Mouse (Mus musculus): ENCODE data around the gene Mb. TPM values are rescaled to one million over a fixed set of nuclear protein-coding genes. Genes with fewer than 3 reads are reported as not detected.
A peak's percentile ranks its signal among the peaks of the same experiment; 100 is the strongest.

Gene Mb
- polyA plus RNA-seq, 1 experiment from 2014 or later: 0.49 TPM

- ATAC-seq (replicated peaks; ENCODE audit: insufficient number of reproducible peaks, low FRiP score, low TSS enrichment, low read depth) (0 out of 2 replicates have a peak, but pooled peaks have one; percentile 50), DNase-seq (ENCODE audit: low spot score) (peak; percentile 67)
- 5% methylated on average over 21 of the region's 21 CpGs for WGBS
- H3K27ac ChIP-seq (replicated peaks; ENCODE audit: low read depth, low read length): no peak overlapping the region
- no peaks in the 10 kb centered on the region for H3K36me3 ChIP-seq (replicated peaks; ENCODE audit: control insufficient read depth, insufficient read depth, low read depth, low read length)
- H3K4me3 ChIP-seq (ENCODE audit: low read depth, low read length): peak overlapping the region; percentile 42
- peak overlapping the region; percentile 69 for H3K4me2 ChIP-seq (ENCODE audit: low read depth, low read length)
- H3K4me1 ChIP-seq (ENCODE audit: control insufficient read depth, insufficient read depth, low read length): peaks cover 2% of the 10 kb centered on the region; the same call in 1 of the 2 replicates
- no peaks in the 10 kb centered on the region for H3K9me3 ChIP-seq (replicated peaks; ENCODE audit: control insufficient read depth, low read length)
- peak overlapping the region; percentile 47 for H3K9ac ChIP-seq (replicated peaks; ENCODE audit: low read length)
- H3K27me3 ChIP-seq (ENCODE audit: control insufficient read depth, insufficient read depth, low read length): no peaks in the 10 kb centered on the region
These were observed 62.9 kb downstream of the Mb start for GRCm38 (mm10) chr15:76987542-76988094.

GRCm38 (mm10) chr15:76987137-76987536, 63.3 kb downstream of the Mb start:
- no peaks in the 10 kb centered on the region for H3K9me3 ChIP-seq (replicated peaks; ENCODE audit: control insufficient read depth, low read length)
- H3K9ac ChIP-seq (replicated peaks; ENCODE audit: low read length): peak overlapping the region; percentile 47
- no peak overlapping the region for H3K27ac ChIP-seq (replicated peaks; ENCODE audit: low read depth, low read length)
- H3K4me2 ChIP-seq (ENCODE audit: low read depth, low read length): peak overlapping the region; percentile 69
- peak overlapping the region; percentile 42 for H3K4me3 ChIP-seq (ENCODE audit: low read depth, low read length)
- WGBS: 12% methylated on average over 11 of the region's 11 CpGs
- DNase-seq (ENCODE audit: low spot score): no peak
- peaks cover 2% of the 10 kb centered on the region; the same call in 1 of the 2 replicates for H3K4me1 ChIP-seq (ENCODE audit: control insufficient read depth, insufficient read depth, low read length)
- no peaks in the 10 kb centered on the region for H3K27me3 ChIP-seq (ENCODE audit: control insufficient read depth, insufficient read depth, low read length)
- H3K36me3 ChIP-seq (replicated peaks; ENCODE audit: control insufficient read depth, insufficient read depth, low read depth, low read length): no peaks in the 10 kb centered on the region
- no peak for ATAC-seq (replicated peaks; ENCODE audit: insufficient number of reproducible peaks, low FRiP score, low TSS enrichment, low read depth)

GRCm38 (mm10) chr15:76982745-76983144, 67.7 kb downstream of the Mb start:
- WGBS: 49% methylated on average over 3 of the region's 3 CpGs
- no peak overlapping the region for H3K4me2 ChIP-seq (ENCODE audit: low read depth, low read length)
- no peaks in the 10 kb centered on the region for H3K27me3 ChIP-seq (ENCODE audit: control insufficient read depth, insufficient read depth, low read length)
- H3K9me3 ChIP-seq (replicated peaks; ENCODE audit: control insufficient read depth, low read length): no peaks in the 10 kb centered on the region
- H3K27ac ChIP-seq (replicated peaks; ENCODE audit: low read depth, low read length): no peak overlapping the region
- peaks cover 2% of the 10 kb centered on the region; the same call in 1 of the 2 replicates for H3K4me1 ChIP-seq (ENCODE audit: control insufficient read depth, insufficient read depth, low read length)
- H3K9ac ChIP-seq (replicated peaks; ENCODE audit: low read length): no peak overlapping the region
- no peaks in the 10 kb centered on the region for H3K36me3 ChIP-seq (replicated peaks; ENCODE audit: control insufficient read depth, insufficient read depth, low read depth, low read length)
- DNase-seq (ENCODE audit: low spot score): peak; percentile 71
- no peak overlapping the region for H3K4me3 ChIP-seq (ENCODE audit: low read depth, low read length)
- no peak for ATAC-seq (replicated peaks; ENCODE audit: insufficient number of reproducible peaks, low FRiP score, low TSS enrichment, low read depth)

GRCm38 (mm10) chr15:76979799-76980198, 70.7 kb downstream of the Mb start:
- no peak for ATAC-seq (replicated peaks; ENCODE audit: insufficient number of reproducible peaks, low FRiP score, low TSS enrichment, low read depth)
- Histone ChIP-seq H3K4me1 (ENCODE audit: control insufficient read depth, insufficient read depth, low read length) (no peaks in the 10 kb centered on the region), H3K9me3 (replicated peaks; ENCODE audit: control insufficient read depth, low read length) (no peaks in the 10 kb centered on the region), H3K27ac (replicated peaks; ENCODE audit: low read depth, low read length) (no peak overlapping the region), H3K4me2 (ENCODE audit: low read depth, low read length) (no peak overlapping the region), H3K36me3 (replicated peaks; ENCODE audit: control insufficient read depth, insufficient read depth, low read depth, low read length) (no peaks in the 10 kb centered on the region), H3K4me3 (ENCODE audit: low read depth, low read length) (no peak overlapping the region), H3K27me3 (ENCODE audit: control insufficient read depth, insufficient read depth, low read length) (no peaks in the 10 kb centered on the region), H3K9ac (replicated peaks; ENCODE audit: low read length) (no peak overlapping the region)
- 77% methylated on average over 4 of the region's 4 CpGs for WGBS
- no peak for DNase-seq (ENCODE audit: low spot score)

- Histone ChIP-seq H3K4me3 (ENCODE audit: low read depth, low read length) (no peak overlapping the region), H3K4me2 (ENCODE audit: low read depth, low read length) (no peak overlapping the region), H3K4me1 (ENCODE audit: control insufficient read depth, insufficient read depth, low read length) (no peaks in the 10 kb centered on the region), H3K9me3 (replicated peaks; ENCODE audit: control insufficient read depth, low read length) (no peaks in the 10 kb centered on the region), H3K27ac (replicated peaks; ENCODE audit: low read depth, low read length) (no peak overlapping the region), H3K9ac (replicated peaks; ENCODE audit: low read length) (no peak overlapping the region), H3K27me3 (ENCODE audit: control insufficient read depth, insufficient read depth, low read length) (no peaks in the 10 kb centered on the region), H3K36me3 (replicated peaks; ENCODE audit: control insufficient read depth, insufficient read depth, low read depth, low read length) (no peaks in the 10 kb centered on the region)
- WGBS: 64% methylated on average over 5 of the region's 5 CpGs
- ATAC-seq (replicated peaks; ENCODE audit: insufficient number of reproducible peaks, low FRiP score, low TSS enrichment, low read depth) (no peak), DNase-seq (ENCODE audit: low spot score) (peak; percentile 27)
These were observed 73.9 kb downstream of the Mb start for GRCm38 (mm10) chr15:76976619-76977018.

GRCm38 (mm10) chr15:76973855-76974651, 76.4 kb downstream of the Mb start:
- peak overlapping the region; percentile 85 for H3K9ac ChIP-seq (replicated peaks; ENCODE audit: low read length)
- WGBS: 3% methylated on average over 26 of the region's 31 CpGs
- peak overlapping the region; percentile 78 for H3K4me2 ChIP-seq (ENCODE audit: low read depth, low read length)
- H3K27me3 ChIP-seq (ENCODE audit: control insufficient read depth, insufficient read depth, low read length): no peaks in the 10 kb centered on the region
- peak; percentile 96 for DNase-seq (ENCODE audit: low spot score)
- H3K36me3 ChIP-seq (replicated peaks; ENCODE audit: control insufficient read depth, insufficient read depth, low read depth, low read length): no peaks in the 10 kb centered on the region
- H3K27ac ChIP-seq (replicated peaks; ENCODE audit: low read depth, low read length): peak overlapping the region; percentile 85
- H3K9me3 ChIP-seq (replicated peaks; ENCODE audit: control insufficient read depth, low read length): no peaks in the 10 kb centered on the region
- H3K4me3 ChIP-seq (ENCODE audit: low read depth, low read length): peak overlapping the region; percentile 47
- peak; percentile 85 for ATAC-seq (replicated peaks; ENCODE audit: insufficient number of reproducible peaks, low FRiP score, low TSS enrichment, low read depth)
- H3K4me1 ChIP-seq (ENCODE audit: control insufficient read depth, insufficient read depth, low read length): no peaks in the 10 kb centered on the region

- Histone ChIP-seq H3K9me3 (replicated peaks; ENCODE audit: control insufficient read depth, low read length) (no peaks in the 10 kb centered on the region), H3K9ac (replicated peaks; ENCODE audit: low read length) (peak overlapping the region; percentile 85), H3K27me3 (ENCODE audit: control insufficient read depth, insufficient read depth, low read length) (no peaks in the 10 kb centered on the region), H3K4me3 (ENCODE audit: low read depth, low read length) (peak overlapping the region; percentile 47), H3K4me1 (ENCODE audit: control insufficient read depth, insufficient read depth, low read length) (no peaks in the 10 kb centered on the region), H3K4me2 (ENCODE audit: low read depth, low read length) (no peak overlapping the region), H3K27ac (replicated peaks; ENCODE audit: low read depth, low read length) (no peak overlapping the region), H3K36me3 (replicated peaks; ENCODE audit: control insufficient read depth, insufficient read depth, low read depth, low read length) (no peaks in the 10 kb centered on the region)
- WGBS: 30% methylated on average over 8 of the region's 8 CpGs
- ATAC-seq (replicated peaks; ENCODE audit: insufficient number of reproducible peaks, low FRiP score, low TSS enrichment, low read depth): no peak; the same call in 1 of the 2 replicates
- DNase-seq (ENCODE audit: low spot score): no peak
These were observed 77.1 kb downstream of the Mb start for GRCm38 (mm10) chr15:76973272-76973854.

GRCm38 (mm10) chr15:76972661-76973060, 77.8 kb downstream of the Mb start:
- Histone ChIP-seq H3K9ac (replicated peaks; ENCODE audit: low read length) (no peak overlapping the region), H3K4me2 (ENCODE audit: low read depth, low read length) (no peak overlapping the region), H3K27ac (replicated peaks; ENCODE audit: low read depth, low read length) (no peak overlapping the region), H3K4me1 (ENCODE audit: control insufficient read depth, insufficient read depth, low read length) (no peaks in the 10 kb centered on the region), H3K9me3 (replicated peaks; ENCODE audit: control insufficient read depth, low read length) (no peaks in the 10 kb centered on the region), H3K4me3 (ENCODE audit: low read depth, low read length) (no peak overlapping the region), H3K36me3 (replicated peaks; ENCODE audit: control insufficient read depth, insufficient read depth, low read depth, low read length) (no peaks in the 10 kb centered on the region), H3K27me3 (ENCODE audit: control insufficient read depth, insufficient read depth, low read length) (no peaks in the 10 kb centered on the region)
- DNase-seq (ENCODE audit: low spot score) (no peak), ATAC-seq (replicated peaks; ENCODE audit: insufficient number of reproducible peaks, low FRiP score, low TSS enrichment, low read depth) (no peak)
- WGBS: 82% methylated on average over 4 of the region's 4 CpGs

All from embryonic facial prominence, embryonic 11.5 days (tissue).